Mouse (Mus musculus): ENCODE data around the gene St6galnac6.

Gene St6galnac6

GRCm38 (mm10) chr2:32586871-32587351 is 12.6 kb upstream of the St6galnac6 start, which contains the start of gene St6galnac4:
Gene St6galnac4, plus strand, starts transcription at chr2:32587095.
- peak; percentile 94 for DNase-seq

- DNase-seq: no peak
Observed at GRCm38 (mm10) chr2:32587731-32588321, 11.7 kb upstream of the St6galnac6 start.

- DNase-seq: peak; percentile 48
Observed at GRCm38 (mm10) chr2:32589213-32589795, 10.2 kb upstream of the St6galnac6 start.

- peak; percentile 72 for DNase-seq
Observed at GRCm38 (mm10) chr2:32590224-32590623, 9.3 kb upstream of the St6galnac6 start.

GRCm38 (mm10) chr2:32591249-32591648 is 8.3 kb upstream of the St6galnac6 start:
- no peak for DNase-seq

- DNase-seq: no peak
Observed at GRCm38 (mm10) chr2:32596725-32597124, 2.8 kb upstream of the St6galnac6 start.

- no peak for DNase-seq
Observed at GRCm38 (mm10) chr2:32597248-32597647, 2.3 kb upstream of the St6galnac6 start.

- no peak for DNase-seq
Observed at GRCm38 (mm10) chr2:32597699-32598098, 1.8 kb upstream of the St6galnac6 start.

- no peak for DNase-seq
Observed at GRCm38 (mm10) chr2:32598506-32598905, 1.0 kb upstream of the St6galnac6 start.

GRCm38 (mm10) chr2:32601417-32602065 is 2.0 kb downstream of the St6galnac6 start:
- DNase-seq: no peak

GRCm38 (mm10) chr2:32602600-32603054 is 3.1 kb downstream of the St6galnac6 start:
- DNase-seq: peak; percentile 87

- DNase-seq: no peak
Observed at GRCm38 (mm10) chr2:32604631-32605030, 5.1 kb downstream of the St6galnac6 start.

- DNase-seq: peak; percentile 88
Observed at GRCm38 (mm10) chr2:32606161-32607142, 6.9 kb downstream of the St6galnac6 start.

GRCm38 (mm10) chr2:32607262-32607947 is 7.9 kb downstream of the St6galnac6 start:
- DNase-seq: peak; percentile 59

- DNase-seq: peak; percentile 72
Observed at GRCm38 (mm10) chr2:32608141-32608777, 8.8 kb downstream of the St6galnac6 start.

GRCm38 (mm10) chr2:32608778-32609435 is 9.4 kb downstream of the St6galnac6 start:
- no peak for DNase-seq

GRCm38 (mm10) chr2:32610610-32611229 is 11.2 kb downstream of the St6galnac6 start:
- no peak for DNase-seq

GRCm38 (mm10) chr2:32612274-32612673 is 12.8 kb downstream of the St6galnac6 start:
- DNase-seq: no peak

GRCm38 (mm10) chr2:32617109-32617508 is 17.6 kb downstream of the St6galnac6 start:
- no peak for DNase-seq

GRCm38 (mm10) chr2:32617601-32618000 is 18.1 kb downstream of the St6galnac6 start:
- DNase-seq: no peak
